Mouse (Mus musculus) intestine, postnatal 0 days (tissue): ENCODE data around the gene Gm11172. TPM values are rescaled to one million over a fixed set of nuclear protein-coding genes. Genes with fewer than 3 reads are reported as not detected.
"Not testable (repeated sequence)": the region's sequence is repeated elsewhere in the genome, so short reads cannot be mapped to it uniquely, and the experiment has no call there.

ENCODE experiments used
- ATAC-seq: fragments of 200-750 bp; cut with Nextera tagmentation; 2 replicates; pipeline ENCODE4 v1.8.0; 2017; ENCODE audit warnings: mild to moderate bottlenecking, moderate TSS enrichment, moderate library complexity
- H3K27ac ChIP-seq: fragments of 300-500 bp; sonication (generic); 2 replicates; pipeline ENCODE4 v1.5.1; 2014; ENCODE audit warnings: mild to moderate bottlenecking, low read depth, low read length, moderate library complexity
- H3K27me3 ChIP-seq: fragments of 300-500 bp; sonication (generic); replicated peaks from 2 replicates; pipeline ENCODE4 v1.6.1; 2014; ENCODE audit warnings: low read length, mixed read lengths; ENCODE audit not compliant: control insufficient read depth, insufficient read depth
- H3K36me3 ChIP-seq: fragments of 300-500 bp; sonication (generic); 2 replicates; pipeline ENCODE4 v1.6.1; 2014; ENCODE audit warnings: mild to moderate bottlenecking, moderate library complexity; ENCODE audit not compliant: control insufficient read depth, insufficient read depth
- H3K4me1 ChIP-seq: fragments of 300-500 bp; sonication (generic); replicated peaks from 2 replicates; pipeline ENCODE4 v1.6.1; 2014; ENCODE audit warnings: antibody characterized with exemption, low read length, mixed read lengths; ENCODE audit not compliant: control insufficient read depth, insufficient read depth
- H3K4me2 ChIP-seq: fragments of 300-500 bp; sonication (generic); replicated peaks from 2 replicates; pipeline ENCODE4 v1.6.1; 2014; ENCODE audit warnings: low read depth, mild to moderate bottlenecking, moderate library complexity
- H3K4me3 ChIP-seq: fragments of 300-500 bp; sonication (generic); 2 replicates; pipeline ENCODE4 v1.5.1; 2014; ENCODE audit warnings: low read depth, low read length
- H3K9ac ChIP-seq: fragments of 300-500 bp; sonication (generic); 2 replicates; pipeline ENCODE4 v1.6.1; 2014; ENCODE audit warnings: mild to moderate bottlenecking, low read depth, low read length
- H3K9me3 ChIP-seq: fragments of 300-500 bp; sonication (generic); 2 replicates; pipeline ENCODE4 v1.6.1; 2016; ENCODE audit warnings: mixed run types; ENCODE audit not compliant: control insufficient read depth
- CTCF ChIP-seq: sonication (generic); IDR thresholded peaks from 2 replicates; pipeline ENCODE4 v1.5.1; 2016; ENCODE audit warnings: low read depth, mild to moderate bottlenecking, control low read depth, antibody characterized with exemption, moderate library complexity
- WGBS: fragments of 180-500 bp; shearing (Covaris S2); extraction: QIAGEN DNeasy Blood & Tissue Kit; methylation state at CpG from one replicate; pipeline ENCODE4 v1.1.7; 2014; 5-methylcytosine and 5-hydroxymethylcytosine counted together
- polyA plus RNA-seq: library from polyadenylated mRNA; unstranded; fragments of >200 nt; fragmentation: Nextera tagmentation; extraction: Ambion mirVana; gene quantifications from 2 replicates; pipeline ENCODE4 v1.2.1, GENCODE M21; 2015

Gene Gm11172
- polyA plus RNA-seq, 1 experiment from 2014 or later = not detected

GRCm38 (mm10) chr16:10787548-10788058 lies 25.1 kb upstream of the Gm11172 start:
- H3K4me1 ChIP-seq = 0 out of 2 replicates have a peak, but pooled peaks cover 8% of the 10 kb centered on the region
- no peak overlapping the region for H3K27ac ChIP-seq
- no peaks in the 10 kb centered on the region for H3K36me3 ChIP-seq
- ATAC-seq = no peak
- WGBS = 76% methylated on average over 7 of the region's 7 CpGs
- no peak overlapping the region for H3K4me3 ChIP-seq
- no peaks in the 10 kb centered on the region for H3K27me3 ChIP-seq
- H3K4me2 ChIP-seq = no peak overlapping the region
- H3K9ac ChIP-seq = no peak overlapping the region
- peak; percentile 28; the same call in 1 of the 2 replicates for TF ChIP-seq CTCF
- no peaks in the 10 kb centered on the region for H3K9me3 ChIP-seq

- H3K27ac ChIP-seq = no peak within 1 kb of the TSS
- no peaks in the 10 kb centered on the region for H3K27me3 ChIP-seq
- 45% methylated on average over 16 of the region's 16 CpGs for WGBS
- no peaks in the 10 kb centered on the region for H3K9me3 ChIP-seq
- H3K36me3 ChIP-seq = no peaks in the 10 kb centered on the region
- H3K4me2 ChIP-seq = no peak within 1 kb of the TSS
- no peak within 1 kb of the TSS for H3K4me3 ChIP-seq
- 0 out of 2 replicates have a peak, but pooled peaks cover 8% of the 10 kb centered on the region for H3K4me1 ChIP-seq
- H3K9ac ChIP-seq = no peak within 1 kb of the TSS
- no peak for ATAC-seq
- no peak for TF ChIP-seq CTCF
Observed at GRCm38 (mm10) chr16:10788271-10788670, 24.4 kb upstream of the Gm11172 start, which contains the start of gene Tnp2. Gene Tnp2, minus strand, starts transcription at chr16:10788660.

GRCm38 (mm10) chr16:10788866-10789265 lies 23.8 kb upstream of the Gm11172 start:
- Histone ChIP-seq H3K4me3 (no peak overlapping the region), H3K36me3 (no peaks in the 10 kb centered on the region), H3K4me1 (0 out of 2 replicates have a peak, but pooled peaks cover 6% of the 10 kb centered on the region), H3K9me3 (no peaks in the 10 kb centered on the region), H3K27me3 (no peaks in the 10 kb centered on the region), H3K4me2 (no peak overlapping the region), H3K9ac (no peak overlapping the region), H3K27ac (no peak overlapping the region)
- no peak for ATAC-seq
- no peak for TF ChIP-seq CTCF
- WGBS = 82% methylated on average over 4 of the region's 4 CpGs

GRCm38 (mm10) chr16:10790702-10791101 lies 22.0 kb upstream of the Gm11172 start, which contains the start of gene Prm3:
Gene Prm3, minus strand, starts transcription at chr16:10790914.
- H3K27ac ChIP-seq = no peak within 1 kb of the TSS
- H3K9me3 ChIP-seq = no peaks in the 10 kb centered on the region
- TF ChIP-seq CTCF = no peak
- no peak within 1 kb of the TSS for H3K9ac ChIP-seq
- no peak for ATAC-seq
- WGBS = 84% methylated on average over 9 of the region's 9 CpGs
- no peaks in the 10 kb centered on the region for H3K4me1 ChIP-seq
- H3K4me2 ChIP-seq = no peak within 1 kb of the TSS
- H3K36me3 ChIP-seq = no peaks in the 10 kb centered on the region
- 0 out of 2 replicates have a peak, but pooled peaks cover 6% of the 10 kb centered on the region for H3K27me3 ChIP-seq
- H3K4me3 ChIP-seq = no peak within 1 kb of the TSS

- Histone ChIP-seq H3K36me3 (no peaks in the 10 kb centered on the region), H3K27me3 (peaks cover 21% of the 10 kb centered on the region; the same call in 1 of the 2 replicates), H3K9me3 (no peaks in the 10 kb centered on the region), H3K4me3 (no peak within 1 kb of the TSS), H3K27ac (no peak within 1 kb of the TSS), H3K4me2 (no peak within 1 kb of the TSS), H3K9ac (no peak within 1 kb of the TSS), H3K4me1 (no peaks in the 10 kb centered on the region)
- ATAC-seq = no peak
- 68% methylated on average over 6 of the region's 6 CpGs for WGBS
- TF ChIP-seq CTCF = no peak
Observed at GRCm38 (mm10) chr16:10796034-10796433, 16.7 kb upstream of the Gm11172 start, which contains the start of gene Prm2. Gene Prm2, minus strand, starts transcription at chr16:10796134.

- not testable (repeated sequence) for H3K9me3 ChIP-seq, H3K36me3 ChIP-seq, H3K4me2 ChIP-seq, H3K9ac ChIP-seq, H3K27ac ChIP-seq, H3K4me3 ChIP-seq, H3K4me1 ChIP-seq, H3K27me3 ChIP-seq
- ATAC-seq = peak; percentile 98
- 40% methylated on average over 3 of the region's 3 CpGs for WGBS
Observed at GRCm38 (mm10) chr16:10802420-10802819, 10.3 kb upstream of the Gm11172 start.
